Mouse (Mus musculus) gastrocnemius, postnatal 10 days (tissue): ENCODE measurements around the gene Fmo2. TPM values are rescaled to one million over a fixed set of nuclear protein-coding genes. Genes with fewer than 3 reads are reported as not detected.

Source experiments
- DNase-seq: peaks from one replicate; pipeline ENCODE4 v3.0.0; 2021; ENCODE audit warnings: mixed read lengths
- total RNA-seq, 2 experiments: library from RNA; stranded (reverse); gene quantifications; 2 replicates each; pipeline ENCODE4 v1.2.3; 2021

Gene Fmo2
- total RNA-seq, 2 experiments from 2014 or later, result 2.4 to 5.1 TPM

DNA sequence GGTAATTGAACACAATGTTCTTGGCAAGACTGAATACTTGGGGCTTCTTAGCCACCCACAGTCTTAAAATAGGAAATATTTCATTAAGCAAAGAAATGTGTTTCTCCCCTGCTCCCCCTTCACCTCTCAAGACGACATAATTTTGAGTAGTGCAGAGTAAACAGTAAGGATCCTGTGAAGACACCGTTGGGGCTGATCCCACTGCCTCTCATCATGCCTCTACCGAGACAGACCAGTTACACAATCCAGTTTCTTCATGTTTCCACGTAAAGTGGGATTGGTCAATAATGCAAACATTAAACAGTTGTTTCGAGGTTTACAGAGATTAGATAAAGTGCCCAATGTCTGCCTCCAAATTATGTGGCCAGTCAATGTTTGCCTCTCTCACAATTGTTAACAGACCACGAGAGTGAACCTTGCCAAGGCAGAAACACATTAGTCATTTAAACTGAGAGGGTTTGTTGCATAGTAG, 6.5 kb downstream of the Fmo2 start:
- DNase-seq, result no peak

DNA sequence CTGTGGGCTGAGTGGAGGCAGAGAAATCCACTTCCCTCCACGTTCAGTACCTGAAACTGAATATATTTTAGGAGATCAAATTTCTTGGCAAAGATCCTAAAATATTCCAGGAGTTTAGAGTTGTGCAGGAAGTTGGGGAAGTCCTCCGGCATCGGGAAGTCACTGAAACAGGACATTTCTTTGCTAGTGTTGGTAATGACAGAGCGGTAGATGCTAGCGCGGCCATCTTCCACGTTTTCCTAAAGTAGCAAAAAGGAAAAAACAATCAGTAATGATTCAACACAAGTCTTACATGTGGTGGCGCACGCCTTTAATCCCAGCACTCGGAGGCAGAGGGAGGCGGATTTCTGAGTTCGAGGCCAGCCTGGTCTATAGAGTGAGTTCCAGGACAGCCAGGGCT, 9.9 kb downstream of the Fmo2 start:
- no peak for DNase-seq

DNA sequence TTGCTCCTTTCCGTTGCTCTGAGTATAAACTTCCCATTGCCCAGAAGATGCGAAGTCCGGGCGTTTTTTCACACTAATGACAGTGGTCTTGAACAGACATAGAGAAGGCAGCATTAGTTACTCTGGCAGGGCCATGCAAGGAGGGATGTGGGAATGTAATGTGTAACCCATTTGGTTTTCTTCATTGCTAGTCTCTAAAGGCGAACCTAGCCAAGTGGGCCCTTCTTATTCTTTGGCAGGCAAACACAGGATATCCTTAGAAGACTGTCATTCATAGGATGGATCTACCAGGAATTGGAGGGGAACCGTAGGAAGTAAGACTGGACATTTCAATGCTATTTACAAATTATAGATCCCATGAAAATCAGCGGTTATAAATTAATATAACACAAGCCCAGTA, 10.9 kb downstream of the Fmo2 start:
- no peak for DNase-seq

DNA sequence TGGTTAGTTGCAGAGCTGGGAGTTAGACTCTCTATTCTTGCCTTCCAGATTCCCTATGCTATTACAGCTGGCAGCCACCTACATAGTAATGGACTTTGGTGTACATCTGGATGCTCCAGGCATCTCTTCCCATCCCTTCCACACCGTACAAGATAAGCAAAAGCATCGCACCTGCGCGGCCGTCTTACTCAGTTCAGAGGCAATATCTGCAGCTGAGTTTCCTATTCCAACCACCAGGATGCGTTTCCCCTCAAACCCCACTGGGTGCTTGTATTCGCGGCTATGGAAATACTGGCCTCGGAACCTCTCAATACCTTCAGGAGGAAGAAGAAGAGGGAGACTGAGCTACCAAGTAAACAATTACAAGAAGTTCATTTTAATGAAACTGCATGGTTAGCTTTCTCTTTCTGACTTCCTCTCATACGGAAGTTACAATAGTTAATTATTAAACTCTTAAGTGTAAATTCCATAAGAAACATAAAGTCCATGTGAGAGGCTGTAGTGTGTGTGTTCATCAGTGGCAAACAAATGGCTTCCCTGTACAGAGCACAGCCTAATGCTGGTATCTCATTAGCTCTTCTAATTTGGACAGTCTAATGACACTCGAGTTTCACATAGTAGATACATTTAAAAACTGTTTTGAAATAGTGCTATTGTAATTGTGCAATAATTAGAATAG, 12.2 kb downstream of the Fmo2 start:
- no peak for DNase-seq

DNA sequence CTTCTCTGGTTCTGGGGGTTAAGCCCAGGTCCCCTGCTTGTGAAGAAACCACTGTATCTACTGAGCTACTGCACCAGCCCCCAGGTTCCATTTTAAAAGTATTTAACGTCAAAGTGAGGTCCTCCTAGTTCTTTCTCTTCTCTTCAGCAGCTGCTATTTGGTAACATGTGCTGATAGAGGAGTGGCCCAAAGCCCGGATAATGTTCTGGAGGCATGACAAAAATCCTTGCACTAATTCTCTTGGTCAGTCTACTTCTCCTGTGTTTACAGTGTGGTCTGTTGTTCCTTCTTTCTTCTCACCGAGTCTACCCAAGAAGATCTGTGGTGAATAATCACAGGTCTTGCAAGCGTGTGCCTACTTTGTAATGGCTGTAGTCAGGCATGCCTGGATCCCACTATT, 15.8 kb downstream of the Fmo2 start:
- DNase-seq, result no peak

DNA sequence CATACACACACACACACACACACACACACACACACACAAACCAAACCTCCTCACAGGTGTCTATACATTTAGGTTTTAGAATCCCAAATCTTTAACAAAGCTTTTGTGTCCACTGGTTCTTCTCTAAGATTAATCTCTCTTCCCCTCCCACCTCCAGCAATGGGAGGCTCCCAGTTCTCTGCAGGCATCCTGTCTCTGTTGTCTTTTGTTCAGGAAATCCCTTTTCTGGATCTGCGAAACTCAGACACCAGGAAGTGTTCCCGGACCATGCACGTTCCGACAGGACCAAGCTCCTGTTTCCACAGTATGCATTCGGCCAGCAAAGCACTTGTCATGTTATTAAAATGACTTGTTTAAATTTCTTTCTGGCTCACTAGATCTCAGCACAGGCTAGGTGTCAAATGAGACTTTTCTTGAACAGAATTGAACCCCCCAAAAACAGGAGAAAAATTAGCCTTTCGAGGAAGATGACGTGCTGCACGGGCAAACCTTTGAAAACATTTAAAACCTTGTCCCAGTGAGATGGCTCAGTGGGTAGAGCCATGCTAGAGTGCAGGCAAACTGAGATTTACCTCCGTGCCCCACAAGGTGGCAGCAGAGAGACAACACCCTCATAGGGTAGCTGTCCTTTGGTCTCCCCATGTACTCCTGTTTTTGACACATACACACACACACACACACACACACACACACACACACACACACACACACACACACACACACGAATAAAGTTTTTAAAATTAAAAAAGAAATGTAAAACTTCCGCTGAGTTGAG, 18.7 kb downstream of the Fmo2 start:
- peak; percentile 67 for DNase-seq

DNA sequence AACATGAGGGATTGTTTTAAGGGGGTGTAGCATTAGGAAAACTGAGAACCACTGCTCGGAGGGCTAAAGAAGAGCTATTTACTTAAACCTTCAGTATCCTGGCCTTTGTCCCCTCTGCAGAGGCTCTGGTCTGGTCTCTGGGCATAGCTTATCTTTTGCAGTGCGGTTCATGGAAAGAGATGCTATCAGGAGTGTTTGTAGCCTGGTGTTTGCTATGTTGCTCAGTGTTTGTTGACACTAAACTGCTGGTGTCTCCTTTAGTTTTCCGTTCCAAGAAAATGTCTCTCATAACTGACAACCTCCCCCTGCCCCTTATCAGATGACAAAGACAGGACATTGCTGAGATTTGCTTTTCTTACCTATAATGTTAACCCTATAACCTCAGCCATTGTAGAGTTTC, 23.4 kb downstream of the Fmo2 start:
- DNase-seq, result no peak

DNA sequence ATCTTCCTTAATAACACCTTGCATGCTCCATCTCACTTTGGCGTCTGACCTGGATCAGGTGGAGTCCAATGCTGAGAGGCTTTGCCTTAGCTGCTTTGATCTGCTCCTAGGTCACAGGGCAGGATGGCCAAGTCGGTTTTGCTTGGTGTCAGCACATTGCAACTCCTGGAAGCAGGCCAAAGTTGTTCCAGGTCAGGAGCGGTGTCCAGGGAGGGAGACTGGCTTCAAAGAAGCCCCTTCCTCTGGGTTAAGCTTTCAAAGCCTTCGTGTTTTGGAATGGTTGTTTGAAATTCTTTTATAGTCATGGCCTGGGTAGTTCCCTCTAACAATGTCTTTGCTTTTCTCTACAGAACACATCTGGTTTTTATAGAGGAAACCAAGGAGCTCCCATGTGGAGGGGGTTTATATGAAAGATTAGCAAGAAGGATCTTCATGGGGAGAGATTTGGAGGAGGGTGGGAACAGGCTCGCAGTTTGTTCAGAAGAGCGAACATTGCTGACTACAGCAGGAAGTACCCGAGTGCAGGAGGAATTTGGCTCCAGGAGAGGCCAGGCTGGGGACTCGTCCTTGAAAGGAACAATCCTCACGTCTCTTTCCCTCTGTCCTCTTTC, 26.7 kb downstream of the Fmo2 start:
- DNase-seq, result no peak

DNA sequence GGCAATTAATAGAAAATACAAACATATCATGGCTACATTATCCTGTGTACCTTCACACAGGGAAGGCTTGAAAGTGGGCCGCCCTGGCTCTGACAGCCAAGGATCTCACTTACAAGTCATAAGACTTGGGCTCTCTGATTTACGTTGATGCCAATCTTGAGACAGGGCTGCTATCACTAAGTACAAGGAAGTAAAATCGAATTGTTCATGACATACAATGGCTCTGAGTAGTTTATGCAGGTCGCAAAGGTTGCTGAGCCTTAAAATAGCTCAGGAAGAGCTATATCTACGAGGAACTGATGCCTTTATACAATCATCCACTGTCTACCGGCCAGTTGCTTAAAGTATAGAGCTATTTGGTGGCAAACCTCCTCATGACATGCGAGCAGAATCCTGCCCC, 27.5 kb downstream of the Fmo2 start:
- DNase-seq, result no peak

DNA sequence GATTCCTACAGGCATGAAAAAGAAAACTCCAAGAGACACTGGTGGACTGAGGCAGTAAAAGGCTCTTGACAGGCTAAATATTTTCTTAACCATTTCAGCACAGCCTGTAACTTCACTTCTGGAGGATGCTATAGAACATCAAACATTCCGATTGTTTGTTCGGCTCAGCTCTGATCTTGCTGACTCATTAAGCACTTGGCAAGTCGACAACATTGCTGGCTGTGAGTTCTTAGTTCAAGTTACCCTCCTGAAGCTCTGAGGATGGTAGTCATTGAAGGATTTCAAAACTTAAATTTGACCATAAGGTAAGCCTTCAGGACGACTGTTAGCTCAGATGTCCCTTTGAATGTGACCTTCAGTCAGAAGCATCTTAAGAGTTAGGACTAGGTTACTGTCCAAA, 31.1 kb downstream of the Fmo2 start:
- DNase-seq, result no peak

DNA sequence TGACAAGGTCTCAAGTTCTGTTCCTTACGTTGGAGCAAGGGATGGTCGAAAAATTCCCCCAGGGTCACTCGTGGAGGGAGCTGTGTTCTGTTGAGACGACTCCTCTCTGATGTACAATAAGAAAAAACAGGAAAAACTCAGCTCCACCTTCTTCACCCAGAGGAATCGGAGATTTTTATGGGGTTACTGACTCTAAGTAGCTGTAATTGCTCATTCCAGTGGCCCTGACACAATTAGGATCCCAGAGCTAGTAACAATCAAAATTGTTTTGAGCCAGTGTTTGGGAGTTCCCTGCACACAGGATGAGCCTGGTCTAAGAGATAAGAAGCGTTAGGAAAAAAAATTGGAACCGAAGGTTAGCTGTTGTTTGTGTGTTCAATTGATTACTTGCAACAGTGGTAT, 32.2 kb downstream of the Fmo2 start, which contains the start of gene Fmo1:
Gene Fmo1 (minus strand): TSS at position 331 of the 402 bp plus-strand sequence.
- DNase-seq, result no peak

DNA sequence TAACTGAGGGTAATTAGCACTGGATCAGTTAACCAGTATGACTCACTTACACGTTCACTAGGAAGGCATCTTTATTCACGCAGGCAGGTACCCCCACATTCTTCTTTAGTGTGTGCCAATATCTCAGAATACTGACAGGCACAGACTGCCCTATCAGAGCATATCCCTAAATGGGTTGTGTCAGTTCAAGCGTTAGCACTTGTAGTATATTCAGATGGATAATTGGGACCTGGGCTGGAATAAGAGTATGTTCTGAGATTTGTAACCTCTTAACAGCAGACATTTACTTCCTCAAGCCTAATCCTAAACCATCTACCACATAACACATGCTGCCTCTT, 33.1 kb downstream of the Fmo2 start:
- no peak for DNase-seq

DNA sequence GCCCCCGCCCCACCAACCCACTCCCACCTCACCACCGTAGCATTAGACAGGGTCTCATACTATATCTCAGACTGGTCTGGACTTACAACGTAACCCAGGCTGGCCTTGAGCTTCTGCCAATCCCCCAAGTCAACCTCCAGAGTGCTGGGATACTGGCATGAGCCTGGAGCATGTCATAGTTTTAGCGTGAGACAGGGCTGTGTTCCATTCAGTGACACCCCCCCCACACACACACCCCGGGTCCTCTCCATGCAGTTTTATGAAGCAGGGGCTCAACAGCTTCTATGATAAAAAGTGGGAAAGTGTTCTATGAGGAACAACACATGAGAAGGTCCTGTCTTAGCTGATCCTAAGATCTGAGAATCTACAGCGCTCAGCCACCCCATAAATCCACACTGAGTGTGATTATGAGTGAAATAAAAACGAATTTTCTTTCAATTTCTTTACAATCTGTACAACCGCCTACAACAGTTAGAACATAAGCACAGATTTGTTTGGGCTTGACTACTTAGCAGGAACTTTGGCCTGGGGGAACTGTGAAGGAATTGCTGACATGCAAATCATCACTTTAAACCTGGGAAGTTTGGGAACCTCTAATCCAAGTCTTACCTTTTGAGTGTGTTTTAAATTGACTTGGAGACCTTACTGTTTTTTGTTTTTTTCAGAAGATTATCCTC, 33.6 kb downstream of the Fmo2 start:
- no peak for DNase-seq

DNA sequence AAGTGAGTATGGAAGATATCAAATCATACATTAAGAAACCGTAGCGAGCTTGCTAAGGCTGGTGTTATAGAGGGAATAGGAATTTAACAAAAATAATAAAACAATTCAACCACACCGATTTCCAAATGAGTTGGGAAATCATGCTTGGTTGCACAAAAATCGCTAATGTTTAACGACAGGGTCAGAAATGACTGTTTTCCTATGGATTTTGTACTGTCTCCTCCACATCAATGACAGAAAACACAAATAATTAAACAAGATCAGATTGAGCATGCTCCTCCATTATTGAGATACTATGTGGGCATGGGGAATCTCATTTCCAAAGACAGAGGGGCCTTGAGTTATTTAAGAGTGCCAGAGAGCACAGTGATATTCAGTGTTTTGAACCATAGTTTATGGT, 34.2 kb downstream of the Fmo2 start:
- no peak for DNase-seq

DNA sequence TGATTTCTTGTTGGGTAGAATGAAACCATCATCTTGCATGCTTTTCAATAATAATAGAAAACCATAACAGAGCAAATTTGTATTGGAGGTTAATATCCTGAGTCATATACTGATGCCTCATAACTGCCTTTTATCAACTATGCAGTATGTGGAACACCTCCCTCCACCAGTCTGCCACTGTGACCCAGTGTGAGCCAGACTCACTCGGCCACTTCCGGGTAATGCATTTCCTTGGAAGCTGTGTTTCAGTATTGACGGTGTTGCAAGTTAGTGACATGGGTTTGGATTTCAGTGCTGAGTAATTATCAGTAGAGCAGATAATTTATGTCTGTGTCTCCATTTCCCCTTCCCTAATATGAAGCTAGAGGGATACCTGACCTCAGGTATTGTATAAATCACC, 34.9 kb downstream of the Fmo2 start:
- DNase-seq, result no peak

DNA sequence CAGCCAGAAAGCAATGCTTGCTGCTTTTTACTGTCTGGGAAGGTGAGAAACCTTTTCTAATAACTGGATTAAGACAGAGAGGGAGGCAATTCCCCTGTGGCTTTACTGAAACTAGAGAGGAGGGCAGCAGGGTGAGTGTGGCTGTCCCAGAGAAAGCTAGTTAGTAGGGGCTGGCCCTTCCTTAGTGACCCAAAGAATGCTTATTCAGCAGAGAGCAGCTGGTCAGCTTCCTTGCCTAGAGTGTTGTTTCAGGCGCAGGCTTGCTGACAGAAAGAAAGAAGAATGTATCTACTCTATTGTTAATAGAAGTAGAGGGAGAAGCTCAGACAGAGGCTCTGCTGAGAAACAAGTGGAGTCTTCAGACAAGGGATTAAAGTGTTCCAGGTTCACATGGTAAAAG, 36.2 kb downstream of the Fmo2 start:
- no peak for DNase-seq

DNA sequence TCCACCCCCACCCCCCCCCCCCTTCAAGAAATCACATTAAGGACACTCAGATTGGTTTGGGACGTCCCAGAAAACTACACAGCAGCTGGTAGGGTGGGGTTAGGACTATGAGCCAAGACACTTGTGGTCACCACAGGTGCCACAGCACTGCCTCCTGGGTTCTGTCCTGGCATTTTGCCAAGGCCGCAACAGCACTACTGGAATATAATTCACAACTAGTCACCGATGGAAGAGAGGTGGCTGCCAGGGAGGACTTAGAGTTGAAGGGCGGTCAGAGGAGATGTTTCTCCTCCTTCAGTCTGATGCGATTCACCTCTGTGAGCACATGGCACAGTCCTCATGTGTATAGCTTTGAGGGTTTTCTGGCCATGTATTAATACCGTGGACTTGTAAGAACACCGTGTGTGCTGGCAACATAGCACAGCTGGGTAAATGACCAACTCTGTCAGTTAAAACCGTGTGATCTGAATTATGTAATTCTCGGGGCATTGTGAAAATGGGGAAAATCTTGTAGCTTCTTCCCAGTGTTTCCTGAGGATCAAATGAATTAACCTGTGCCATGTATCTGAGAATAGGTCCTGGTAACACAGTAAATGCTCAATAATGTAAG, 38.4 kb downstream of the Fmo2 start:
- DNase-seq, result peak; percentile 15

DNA sequence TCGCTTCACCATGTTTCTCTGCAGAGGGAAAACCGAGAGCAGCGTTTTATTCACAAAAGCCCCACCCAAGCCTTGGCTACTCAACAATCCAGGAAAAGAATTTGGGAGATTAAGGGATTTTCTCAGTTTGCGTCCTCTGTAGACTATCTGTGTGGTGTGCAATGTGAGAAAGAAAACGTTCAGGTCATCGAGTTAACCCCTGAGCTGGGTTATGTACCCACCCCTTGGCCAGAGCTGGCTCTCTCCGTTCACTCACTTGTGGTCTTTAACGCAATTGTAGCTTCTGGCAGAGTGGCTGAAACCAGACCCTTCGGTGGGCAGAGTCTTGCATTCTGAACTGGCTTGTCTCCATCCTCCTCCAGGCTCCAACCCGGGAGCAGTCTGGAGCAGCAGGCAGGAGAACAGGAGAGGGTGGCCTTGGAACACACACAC, 39.0 kb downstream of the Fmo2 start:
- DNase-seq, result peak; percentile 14

DNA sequence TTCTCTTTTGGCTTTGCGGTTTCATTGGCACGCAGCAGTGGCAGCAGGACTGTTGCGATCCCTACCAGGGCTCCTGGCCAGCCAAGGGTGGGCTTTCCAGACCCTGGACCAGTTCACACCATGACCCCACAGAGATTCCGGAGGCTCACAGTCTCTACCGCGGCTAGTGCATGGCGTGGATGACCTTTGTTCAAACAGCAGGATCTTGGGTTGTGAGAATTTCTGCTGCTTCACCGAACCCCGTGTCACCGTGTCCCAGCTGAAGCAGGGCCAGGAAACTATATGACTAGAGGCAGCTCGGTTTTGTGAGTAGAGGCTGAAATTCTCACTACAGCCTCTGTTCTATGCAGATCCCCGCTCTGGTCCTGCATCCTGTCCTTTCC, 39.8 kb downstream of the Fmo2 start:
- DNase-seq, result peak; percentile 17

DNA sequence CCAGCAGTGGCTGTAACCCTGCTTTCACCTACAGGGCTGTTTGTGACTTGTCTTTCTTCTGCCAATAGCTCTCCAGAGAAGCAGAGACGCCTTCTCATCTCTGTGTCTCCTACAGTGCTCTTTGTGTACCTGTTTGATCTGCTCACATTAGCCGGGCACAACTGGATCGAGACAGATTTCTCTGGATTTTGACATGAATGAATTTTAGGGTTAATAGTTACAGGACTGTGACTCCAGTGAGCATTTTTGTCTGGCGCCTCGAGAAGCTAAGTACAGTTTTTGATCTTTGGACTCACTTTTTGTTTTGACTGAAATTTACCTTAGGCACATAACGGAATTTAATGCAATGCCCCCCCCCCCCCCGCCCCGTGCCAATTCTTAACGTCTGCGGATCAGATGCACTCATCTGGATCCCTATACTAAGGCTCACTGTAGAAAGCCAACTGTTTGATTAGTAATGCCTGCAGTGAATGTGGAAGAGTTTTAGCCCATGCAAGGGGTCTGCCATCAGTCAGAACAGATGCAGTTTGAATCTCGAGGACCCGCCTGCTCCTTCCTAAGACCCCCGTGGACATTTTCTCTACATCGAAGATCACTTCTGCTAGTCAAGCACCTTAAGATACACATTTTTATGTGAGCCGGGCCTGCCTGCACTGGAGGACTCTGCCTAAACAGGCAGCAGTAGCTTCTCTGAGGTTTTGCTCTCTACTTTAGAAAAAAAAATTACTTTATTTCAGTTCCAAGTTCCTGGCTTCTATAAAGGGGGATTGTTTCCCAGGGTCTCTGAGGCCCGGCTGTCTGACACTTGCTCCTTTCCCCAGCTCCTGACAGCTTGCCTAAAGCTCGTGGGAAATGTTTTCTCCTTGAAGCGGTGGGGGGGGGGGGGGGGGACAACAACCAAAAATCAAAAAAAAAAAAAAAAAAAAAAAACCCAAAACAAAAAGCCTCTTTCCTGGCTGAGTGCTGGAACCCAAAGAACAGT, 40.5 kb downstream of the Fmo2 start:
- DNase-seq, result no peak

DNA sequence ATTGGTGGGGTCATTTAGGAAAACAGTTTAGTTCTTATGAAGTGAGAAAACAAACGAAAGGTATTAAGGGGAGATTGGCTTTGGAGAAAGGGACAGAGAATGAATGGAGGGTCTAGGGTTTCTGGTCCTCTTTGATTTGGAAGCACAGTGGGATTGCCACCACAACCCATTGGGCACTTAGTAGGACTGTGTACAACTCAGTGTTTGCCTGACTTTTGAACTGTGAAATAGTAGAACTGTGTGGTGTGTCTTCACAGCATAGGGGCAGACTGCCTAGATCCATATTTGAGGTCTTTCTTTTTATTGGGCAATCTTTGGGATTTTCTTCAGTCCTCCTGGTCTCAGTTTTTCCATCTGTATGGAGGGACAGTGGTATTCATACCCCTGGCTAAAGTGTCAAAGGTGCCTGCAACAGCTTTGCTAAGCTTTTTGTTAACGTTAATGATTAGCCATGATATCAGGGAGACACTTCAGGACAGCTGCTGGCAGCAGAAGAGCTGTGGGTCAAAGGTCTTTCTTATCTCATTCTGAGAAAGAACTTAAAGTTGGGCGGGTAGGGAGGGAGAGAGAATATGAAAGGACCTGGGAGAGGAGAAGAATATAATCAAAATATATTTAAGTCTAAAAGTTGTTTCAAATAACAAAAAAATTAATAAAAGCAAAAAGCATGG, 44.6 kb downstream of the Fmo2 start:
- DNase-seq, result no peak
